Mouse (Mus musculus) intestine, embryonic 15.5 days (tissue): ENCODE data around the gene Mchr1. TPM values are rescaled to one million over a fixed set of nuclear protein-coding genes. Genes with fewer than 3 reads are reported as not detected.
A peak's percentile ranks its signal among the peaks of the same experiment; 100 is the strongest.
"Not testable (repeated sequence)": the region's sequence is repeated elsewhere in the genome, so short reads cannot be mapped to it uniquely, and the experiment has no call there.

Experiments used
- ATAC-seq: fragments of 200-750 bp; cut with Nextera tagmentation; 2 replicates; pipeline ENCODE4 v1.8.0; 2017; ENCODE audit warnings: moderate TSS enrichment, moderate library complexity
- H3K27ac ChIP-seq: fragments of 300-500 bp; sonication (generic); 2 replicates; pipeline ENCODE4 v1.5.1; 2015; ENCODE audit warnings: mild to moderate bottlenecking, inconsistent platforms
- H3K27me3 ChIP-seq: fragments of 300-500 bp; sonication (generic); replicated peaks from 2 replicates; pipeline ENCODE4 v1.6.1; 2015; ENCODE audit warnings: inconsistent platforms
- H3K36me3 ChIP-seq: fragments of 300-500 bp; sonication (generic); 2 replicates; pipeline ENCODE4 v1.6.1; 2015; ENCODE audit warnings: inconsistent platforms
- H3K4me1 ChIP-seq: fragments of 300-500 bp; sonication (generic); replicated peaks from 2 replicates; pipeline ENCODE4 v1.6.1; 2015; ENCODE audit warnings: inconsistent platforms
- H3K4me2 ChIP-seq: fragments of 300-500 bp; sonication (generic); replicated peaks from 2 replicates; pipeline ENCODE4 v1.6.1; 2015; ENCODE audit warnings: mild to moderate bottlenecking, inconsistent platforms
- H3K4me3 ChIP-seq: fragments of 300-500 bp; sonication (generic); replicated peaks from 2 replicates; pipeline ENCODE4 v1.5.1; 2015; ENCODE audit warnings: inconsistent platforms
- H3K9ac ChIP-seq: fragments of 300-500 bp; sonication (generic); 2 replicates; pipeline ENCODE4 v1.6.1; 2015; ENCODE audit warnings: inconsistent platforms
- H3K9me3 ChIP-seq: fragments of 300-500 bp; sonication (generic); 2 replicates; pipeline ENCODE4 v1.6.1; 2016; ENCODE audit warnings: inconsistent platforms
- WGBS: fragments of 180-500 bp; shearing (Covaris S2); methylation state at CpG from one replicate; pipeline ENCODE4 v1.1.7; 2015; 5-methylcytosine and 5-hydroxymethylcytosine counted together
- polyA plus RNA-seq: library from polyadenylated mRNA; unstranded; fragments of >200 nt; fragmentation: Nextera tagmentation; extraction: Ambion mirVana; gene quantifications from 2 replicates; pipeline ENCODE4 v1.2.1, GENCODE M21; 2015

Mchr1 gene
- polyA plus RNA-seq, 1 experiment from 2014 or later = 1.0 TPM

- WGBS = 98% methylated on average over 5 of the region's 5 CpGs
- Histone ChIP-seq H3K27ac (no peak overlapping the region), H3K36me3 (no peaks in the 10 kb centered on the region), H3K4me2 (no peak overlapping the region), H3K4me1 (no peaks in the 10 kb centered on the region), H3K27me3 (no peaks in the 10 kb centered on the region), H3K9ac (no peak overlapping the region), H3K9me3 (no peaks in the 10 kb centered on the region), H3K4me3 (no peak overlapping the region)
- no peak for ATAC-seq
Observed at GRCm38 (mm10) chr15:81202462-81202861, 32.8 kb upstream of the Mchr1 start.

GRCm38 (mm10) chr15:81210496-81210895 is 24.8 kb upstream of the Mchr1 start:
- no peak overlapping the region for H3K27ac ChIP-seq
- H3K4me3 ChIP-seq = no peak overlapping the region
- H3K9me3 ChIP-seq = no peaks in the 10 kb centered on the region
- no peak overlapping the region for H3K9ac ChIP-seq
- no peak overlapping the region for H3K4me2 ChIP-seq
- 69% methylated on average over 5 of the region's 5 CpGs for WGBS
- no peaks in the 10 kb centered on the region for H3K4me1 ChIP-seq
- no peak for ATAC-seq
- no peaks in the 10 kb centered on the region for H3K27me3 ChIP-seq
- H3K36me3 ChIP-seq = no peaks in the 10 kb centered on the region

GRCm38 (mm10) chr15:81212976-81213375 is 22.3 kb upstream of the Mchr1 start:
- Histone ChIP-seq H3K27me3 (no peaks in the 10 kb centered on the region), H3K27ac (no peak overlapping the region), H3K4me3 (no peak overlapping the region), H3K4me1 (no peaks in the 10 kb centered on the region), H3K4me2 (no peak overlapping the region; the same call in 1 of the 2 replicates), H3K9ac (no peak overlapping the region), H3K36me3 (no peaks in the 10 kb centered on the region), H3K9me3 (no peaks in the 10 kb centered on the region)
- ATAC-seq = 0 out of 2 replicates have a peak, but pooled peaks have one; percentile 39
- 46% methylated on average over 15 of the region's 15 CpGs for WGBS

- Histone ChIP-seq H3K4me2 (no peak overlapping the region), H3K27me3 (no peaks in the 10 kb centered on the region), H3K9ac (no peak overlapping the region), H3K36me3 (no peaks in the 10 kb centered on the region), H3K9me3 (no peaks in the 10 kb centered on the region), H3K4me1 (no peaks in the 10 kb centered on the region), H3K4me3 (no peak overlapping the region), H3K27ac (no peak overlapping the region)
- 84% methylated on average over 19 of the region's 19 CpGs for WGBS
- ATAC-seq = no peak
Observed at GRCm38 (mm10) chr15:81216906-81217653, 18.2 kb upstream of the Mchr1 start.

- Histone ChIP-seq H3K4me1 (no peaks in the 10 kb centered on the region), H3K27ac (no peak overlapping the region), H3K36me3 (no peaks in the 10 kb centered on the region), H3K4me2 (no peak overlapping the region), H3K9me3 (no peaks in the 10 kb centered on the region), H3K4me3 (no peak overlapping the region), H3K27me3 (no peaks in the 10 kb centered on the region), H3K9ac (no peak overlapping the region)
- 71% methylated on average over 6 of the region's 6 CpGs for WGBS
- ATAC-seq = no peak
Observed at GRCm38 (mm10) chr15:81219054-81219453, 16.2 kb upstream of the Mchr1 start.

GRCm38 (mm10) chr15:81220051-81220450 is 15.2 kb upstream of the Mchr1 start:
- not testable (repeated sequence) for H3K4me2 ChIP-seq, H3K4me1 ChIP-seq, H3K36me3 ChIP-seq, H3K9me3 ChIP-seq, ATAC-seq, H3K9ac ChIP-seq, H3K27ac ChIP-seq, H3K4me3 ChIP-seq, H3K27me3 ChIP-seq
- WGBS = 67% methylated on average over 8 of the region's 8 CpGs

- Histone ChIP-seq H3K36me3 (no peaks in the 10 kb centered on the region), H3K27me3 (no peaks in the 10 kb centered on the region), H3K9ac (no peak overlapping the region), H3K9me3 (no peaks in the 10 kb centered on the region), H3K4me3 (no peak overlapping the region), H3K4me1 (no peaks in the 10 kb centered on the region), H3K27ac (no peak overlapping the region), H3K4me2 (no peak overlapping the region)
- no peak for ATAC-seq
- 69% methylated on average over 6 of the region's 6 CpGs for WGBS
Observed at GRCm38 (mm10) chr15:81221446-81221845, 13.9 kb upstream of the Mchr1 start.

GRCm38 (mm10) chr15:81225016-81225415 is 10.3 kb upstream of the Mchr1 start:
- no peak overlapping the region for H3K27ac ChIP-seq
- 83% methylated on average over 10 of the region's 10 CpGs for WGBS
- no peak overlapping the region for H3K4me2 ChIP-seq
- ATAC-seq = no peak
- H3K36me3 ChIP-seq = no peaks in the 10 kb centered on the region
- H3K9ac ChIP-seq = no peak overlapping the region
- H3K4me1 ChIP-seq = no peaks in the 10 kb centered on the region
- H3K4me3 ChIP-seq = no peak overlapping the region
- no peaks in the 10 kb centered on the region for H3K9me3 ChIP-seq
- H3K27me3 ChIP-seq = no peaks in the 10 kb centered on the region

- H3K27ac ChIP-seq = no peak overlapping the region
- H3K4me3 ChIP-seq = no peak overlapping the region
- ATAC-seq = no peak
- H3K4me2 ChIP-seq = no peak overlapping the region
- no peaks in the 10 kb centered on the region for H3K9me3 ChIP-seq
- H3K4me1 ChIP-seq = no peaks in the 10 kb centered on the region
- H3K36me3 ChIP-seq = no peaks in the 10 kb centered on the region
- H3K9ac ChIP-seq = no peak overlapping the region
- WGBS = 72% methylated on average over 6 of the region's 6 CpGs
- H3K27me3 ChIP-seq = no peaks in the 10 kb centered on the region
Observed at GRCm38 (mm10) chr15:81225732-81226131, 9.6 kb upstream of the Mchr1 start.

GRCm38 (mm10) chr15:81226796-81227195 is 8.5 kb upstream of the Mchr1 start:
- H3K27ac ChIP-seq = no peak overlapping the region
- H3K4me3 ChIP-seq = no peak overlapping the region
- no peaks in the 10 kb centered on the region for H3K27me3 ChIP-seq
- no peaks in the 10 kb centered on the region for H3K4me1 ChIP-seq
- H3K9ac ChIP-seq = no peak overlapping the region
- H3K36me3 ChIP-seq = no peaks in the 10 kb centered on the region
- no peak overlapping the region for H3K4me2 ChIP-seq
- 73% methylated on average over 4 of the region's 4 CpGs for WGBS
- no peak for ATAC-seq
- H3K9me3 ChIP-seq = no peaks in the 10 kb centered on the region

- 88% methylated on average over 3 of the region's 3 CpGs for WGBS
Observed at GRCm38 (mm10) chr15:81227275-81227674, 8.0 kb upstream of the Mchr1 start.

GRCm38 (mm10) chr15:81228258-81228657 is 7.0 kb upstream of the Mchr1 start:
- Histone ChIP-seq H3K4me2 (no peak overlapping the region), H3K36me3 (no peaks in the 10 kb centered on the region), H3K27ac (no peak overlapping the region), H3K9me3 (no peaks in the 10 kb centered on the region), H3K4me1 (no peaks in the 10 kb centered on the region), H3K27me3 (no peaks in the 10 kb centered on the region), H3K9ac (no peak overlapping the region), H3K4me3 (no peak overlapping the region)
- WGBS = 93% methylated on average over 3 of the region's 3 CpGs
- ATAC-seq = no peak

More at GRCm38 (mm10) chr15:81227275-81227674, 8.0 kb upstream of the Mchr1 start:
- H3K9me3 ChIP-seq = no peaks in the 10 kb centered on the region
- no peak overlapping the region for H3K4me3 ChIP-seq
- H3K27me3 ChIP-seq = no peaks in the 10 kb centered on the region
- H3K36me3 ChIP-seq = no peaks in the 10 kb centered on the region
- H3K27ac ChIP-seq = no peak overlapping the region
- no peak for ATAC-seq
- H3K9ac ChIP-seq = no peak overlapping the region
- H3K4me2 ChIP-seq = no peak overlapping the region
- H3K4me1 ChIP-seq = no peaks in the 10 kb centered on the region

- H3K4me3 ChIP-seq = no peak overlapping the region
- H3K27me3 ChIP-seq = no peaks in the 10 kb centered on the region
- H3K27ac ChIP-seq = no peak overlapping the region
- no peak; the same call in 1 of the 2 replicates for ATAC-seq
- H3K4me1 ChIP-seq = no peaks in the 10 kb centered on the region
- H3K9ac ChIP-seq = no peak overlapping the region
- 36% methylated on average over 3 of the region's 3 CpGs for WGBS
- no peaks in the 10 kb centered on the region for H3K36me3 ChIP-seq
- H3K9me3 ChIP-seq = no peaks in the 10 kb centered on the region
- no peak overlapping the region for H3K4me2 ChIP-seq
Observed at GRCm38 (mm10) chr15:81229791-81230190, 5.5 kb upstream of the Mchr1 start.
